Mouse (Mus musculus): ENCODE measurements at regions not wholly inside any gene's neighbourhood (a gene's known extent, or its start where the extent isn't known, plus 50 kb on each side); places are given as distances from the start of the nearest gene placed in this dataset.

- H3K27ac ChIP-seq (replicated peaks in 1 of 2; ENCODE audit: control insufficient read depth in 1 of 2, insufficient read depth in 1 of 2, low read depth in 2 of 2, low read length in 2 of 2): peak overlapping the region; percentile 54 to 75
- peak; percentile 69 for ATAC-seq (ENCODE audit: insufficient number of reproducible peaks, insufficient read depth, low FRiP score, low read depth)
Observed at GRCm38 (mm10) chr8:128272866-128273344, 85.5 kb upstream of the Nrp1 start.

GRCm38 (mm10) chr8:128276475-128276874 is 81.9 kb upstream of the Nrp1 start:
- Histone ChIP-seq H3K36me3 (ENCODE audit: control insufficient read depth, insufficient read depth, low read length) (no peaks in the 10 kb centered on the region), H3K9me3 (ENCODE audit: control insufficient read depth, low read length) (0 out of 2 replicates have a peak, but pooled peaks cover 2% of the 10 kb centered on the region), H3K9ac (ENCODE audit: low read length) (no peak overlapping the region), H3K27ac (replicated peaks in 1 of 2; ENCODE audit: control insufficient read depth in 1 of 2, insufficient read depth in 1 of 2, low read depth in 2 of 2, low read length in 2 of 2) (no peak overlapping the region), H3K4me1 (ENCODE audit: control insufficient read depth in 2 of 2, insufficient read depth in 2 of 2, low read length in 2 of 2) (peaks cover 8 to 15% of the 10 kb centered on the region in 2 experiments), H3K4me3 (ENCODE audit: control insufficient read depth in 1 of 2, insufficient read depth in 1 of 2, low read depth in 1 of 2, low read length in 2 of 2) (no peak overlapping the region), H3K27me3 (ENCODE audit: control insufficient read depth, insufficient read depth, low read length) (no peaks in the 10 kb centered on the region), H3K4me2 (ENCODE audit: low read length) (no peak overlapping the region)
- 74% methylated on average over 1 of the region's 1 CpGs for WGBS
- ATAC-seq (ENCODE audit: insufficient number of reproducible peaks, insufficient read depth, low FRiP score, low read depth): no peak

More at GRCm38 (mm10) chr8:128272866-128273344, 85.5 kb upstream of the Nrp1 start:
- no peaks in the 10 kb centered on the region for H3K27me3 ChIP-seq (ENCODE audit: control insufficient read depth, insufficient read depth, low read length)
- H3K4me3 ChIP-seq (ENCODE audit: control insufficient read depth in 1 of 2, insufficient read depth in 1 of 2, low read depth in 1 of 2, low read length in 2 of 2): no peak overlapping the region
- H3K36me3 ChIP-seq (ENCODE audit: control insufficient read depth, insufficient read depth, low read length): no peaks in the 10 kb centered on the region
- 0 out of 2 replicates have a peak, but pooled peaks cover 2% of the 10 kb centered on the region for H3K9me3 ChIP-seq (ENCODE audit: control insufficient read depth, low read length)
- no peak overlapping the region; the same call in 1 of the 2 replicates for H3K9ac ChIP-seq (ENCODE audit: low read length)
- peaks cover 11 to 27% of the 10 kb centered on the region in 2 experiments for H3K4me1 ChIP-seq (ENCODE audit: control insufficient read depth in 2 of 2, insufficient read depth in 2 of 2, low read length in 2 of 2)
- no peak overlapping the region; the same call in 1 of the 2 replicates for H3K4me2 ChIP-seq (ENCODE audit: low read length)
- WGBS: 2% methylated on average over 3 of the region's 3 CpGs

- Histone ChIP-seq H3K9ac (ENCODE audit: low read length) (no peak overlapping the region), H3K27me3 (ENCODE audit: control insufficient read depth, insufficient read depth, low read length) (no peaks in the 10 kb centered on the region), H3K4me1 (ENCODE audit: control insufficient read depth in 2 of 2, insufficient read depth in 2 of 2, low read length in 2 of 2) (no peaks in the 10 kb centered on the region), H3K36me3 (ENCODE audit: control insufficient read depth, insufficient read depth, low read length) (no peaks in the 10 kb centered on the region), H3K4me2 (ENCODE audit: low read length) (no peak overlapping the region), H3K4me3 (ENCODE audit: control insufficient read depth in 1 of 2, insufficient read depth in 1 of 2, low read depth in 1 of 2, low read length in 2 of 2) (no peak overlapping the region), H3K27ac (replicated peaks in 1 of 2; ENCODE audit: control insufficient read depth in 1 of 2, insufficient read depth in 1 of 2, low read depth in 2 of 2, low read length in 2 of 2) (no peak overlapping the region), H3K9me3 (ENCODE audit: control insufficient read depth, low read length) (no peaks in the 10 kb centered on the region)
- no peak for ATAC-seq (ENCODE audit: insufficient number of reproducible peaks, insufficient read depth, low FRiP score, low read depth)
- WGBS: 70% methylated on average over 3 of the region's 3 CpGs
Observed at GRCm38 (mm10) chr8:128282802-128283201, 75.6 kb upstream of the Nrp1 start.

GRCm38 (mm10) chr8:128283365-128283764 is 75.0 kb upstream of the Nrp1 start:
- H3K4me3 ChIP-seq (ENCODE audit: control insufficient read depth in 1 of 2, insufficient read depth in 1 of 2, low read depth in 1 of 2, low read length in 2 of 2): no peak overlapping the region
- H3K9me3 ChIP-seq (ENCODE audit: control insufficient read depth, low read length): no peaks in the 10 kb centered on the region
- no peaks in the 10 kb centered on the region for H3K36me3 ChIP-seq (ENCODE audit: control insufficient read depth, insufficient read depth, low read length)
- H3K4me2 ChIP-seq (ENCODE audit: low read length): no peak overlapping the region
- ATAC-seq (ENCODE audit: insufficient number of reproducible peaks, insufficient read depth, low FRiP score, low read depth): no peak
- no peaks in the 10 kb centered on the region for H3K27me3 ChIP-seq (ENCODE audit: control insufficient read depth, insufficient read depth, low read length)
- H3K4me1 ChIP-seq (ENCODE audit: control insufficient read depth in 2 of 2, insufficient read depth in 2 of 2, low read length in 2 of 2): no peaks in the 10 kb centered on the region
- WGBS: 86% methylated on average over 2 of the region's 2 CpGs
- no peak overlapping the region for H3K9ac ChIP-seq (ENCODE audit: low read length)
- H3K27ac ChIP-seq (replicated peaks in 1 of 2; ENCODE audit: control insufficient read depth in 1 of 2, insufficient read depth in 1 of 2, low read depth in 2 of 2, low read length in 2 of 2): no peak overlapping the region

- Histone ChIP-seq H3K4me3 (ENCODE audit: control insufficient read depth in 1 of 2, insufficient read depth in 1 of 2, low read depth in 1 of 2, low read length in 2 of 2) (no peak overlapping the region), H3K4me1 (ENCODE audit: control insufficient read depth in 2 of 2, insufficient read depth in 2 of 2, low read length in 2 of 2) (no peaks in the 10 kb centered on the region; a peak in 1 of 4 replicates), H3K4me2 (ENCODE audit: low read length) (no peak overlapping the region), H3K27ac (replicated peaks in 1 of 2; ENCODE audit: control insufficient read depth in 1 of 2, insufficient read depth in 1 of 2, low read depth in 2 of 2, low read length in 2 of 2) (no peak overlapping the region), H3K9me3 (ENCODE audit: control insufficient read depth, low read length) (no peaks in the 10 kb centered on the region), H3K36me3 (ENCODE audit: control insufficient read depth, insufficient read depth, low read length) (no peaks in the 10 kb centered on the region), H3K9ac (ENCODE audit: low read length) (no peak overlapping the region), H3K27me3 (ENCODE audit: control insufficient read depth, insufficient read depth, low read length) (no peaks in the 10 kb centered on the region)
- WGBS: 67% methylated on average over 3 of the region's 3 CpGs
- ATAC-seq (ENCODE audit: insufficient number of reproducible peaks, insufficient read depth, low FRiP score, low read depth): no peak
Observed at GRCm38 (mm10) chr8:128284816-128285215, 73.6 kb upstream of the Nrp1 start.

GRCm38 (mm10) chr8:128290076-128290475 is 68.3 kb upstream of the Nrp1 start:
- H3K9ac ChIP-seq (ENCODE audit: low read length): no peak overlapping the region
- H3K27ac ChIP-seq (replicated peaks in 1 of 2; ENCODE audit: control insufficient read depth in 1 of 2, insufficient read depth in 1 of 2, low read depth in 2 of 2, low read length in 2 of 2): no peak overlapping the region
- H3K27me3 ChIP-seq (ENCODE audit: control insufficient read depth, insufficient read depth, low read length): no peaks in the 10 kb centered on the region
- no peaks in the 10 kb centered on the region for H3K36me3 ChIP-seq (ENCODE audit: control insufficient read depth, insufficient read depth, low read length)
- no peak overlapping the region for H3K4me3 ChIP-seq (ENCODE audit: control insufficient read depth in 1 of 2, insufficient read depth in 1 of 2, low read depth in 1 of 2, low read length in 2 of 2)
- 65% methylated on average over 4 of the region's 4 CpGs for WGBS
- ATAC-seq (ENCODE audit: insufficient number of reproducible peaks, insufficient read depth, low FRiP score, low read depth): no peak
- H3K4me1 ChIP-seq (ENCODE audit: control insufficient read depth in 2 of 2, insufficient read depth in 2 of 2, low read length in 2 of 2): peaks cover 6 to 21% of the 10 kb centered on the region in 2 experiments
- H3K9me3 ChIP-seq (ENCODE audit: control insufficient read depth, low read length): no peaks in the 10 kb centered on the region
- no peak overlapping the region for H3K4me2 ChIP-seq (ENCODE audit: low read length)

- WGBS: 91% methylated on average over 6 of the region's 6 CpGs
- H3K36me3 ChIP-seq (ENCODE audit: control insufficient read depth, insufficient read depth, low read length): no peaks in the 10 kb centered on the region
- H3K27me3 ChIP-seq (ENCODE audit: control insufficient read depth, insufficient read depth, low read length): no peaks in the 10 kb centered on the region
- H3K9me3 ChIP-seq (ENCODE audit: control insufficient read depth, low read length): no peaks in the 10 kb centered on the region
- no peak overlapping the region for H3K27ac ChIP-seq (replicated peaks in 1 of 2; ENCODE audit: control insufficient read depth in 1 of 2, insufficient read depth in 1 of 2, low read depth in 2 of 2, low read length in 2 of 2)
- no peak overlapping the region for H3K9ac ChIP-seq (ENCODE audit: low read length)
- ATAC-seq (ENCODE audit: insufficient number of reproducible peaks, insufficient read depth, low FRiP score, low read depth): no peak
- no peak overlapping the region for H3K4me3 ChIP-seq (ENCODE audit: control insufficient read depth in 1 of 2, insufficient read depth in 1 of 2, low read depth in 1 of 2, low read length in 2 of 2)
- peaks cover 8 to 29% of the 10 kb centered on the region in 2 experiments for H3K4me1 ChIP-seq (ENCODE audit: control insufficient read depth in 2 of 2, insufficient read depth in 2 of 2, low read length in 2 of 2)
- no peak overlapping the region for H3K4me2 ChIP-seq (ENCODE audit: low read length)
Observed at GRCm38 (mm10) chr8:128292394-128292793, 66.0 kb upstream of the Nrp1 start.

GRCm38 (mm10) chr8:128296728-128297380 is 61.5 kb upstream of the Nrp1 start:
- Histone ChIP-seq H3K36me3 (ENCODE audit: control insufficient read depth, insufficient read depth, low read length) (no peaks in the 10 kb centered on the region), H3K27me3 (ENCODE audit: control insufficient read depth, insufficient read depth, low read length) (no peaks in the 10 kb centered on the region), H3K27ac (replicated peaks in 1 of 2; ENCODE audit: control insufficient read depth in 1 of 2, insufficient read depth in 1 of 2, low read depth in 2 of 2, low read length in 2 of 2) (no peak overlapping the region), H3K4me3 (ENCODE audit: control insufficient read depth in 1 of 2, insufficient read depth in 1 of 2, low read depth in 1 of 2, low read length in 2 of 2) (no peak overlapping the region), H3K9ac (ENCODE audit: low read length) (no peak overlapping the region), H3K9me3 (ENCODE audit: control insufficient read depth, low read length) (no peaks in the 10 kb centered on the region), H3K4me1 (ENCODE audit: control insufficient read depth in 2 of 2, insufficient read depth in 2 of 2, low read length in 2 of 2) (peaks cover 2 to 17% of the 10 kb centered on the region in 2 experiments), H3K4me2 (ENCODE audit: low read length) (no peak overlapping the region)
- ATAC-seq (ENCODE audit: insufficient number of reproducible peaks, insufficient read depth, low FRiP score, low read depth): no peak
- WGBS: 82% methylated on average over 14 of the region's 14 CpGs
